Comparison of ENCODE assay signal across 8 mouse cellular contexts in genomic region chr12:51708941-51709686, GRCm38 (mm10). TPM values are rescaled to one million over a fixed set of nuclear protein-coding genes. Genes with fewer than 3 reads are reported as not detected.
DNase-seq lines count a peak whose midpoint lies in the region; ATAC-seq and TF ChIP-seq lines count a peak whose summit lies in the region.

No protein-coding gene starts in this region.

- no peak overlapping the region for H3ac ChIP-seq in myocyte (ENCODE audit: control insufficient read depth, insufficient read length)

- DNase-seq in frontal cortex, postnatal 25 days (ENCODE audit: low spot score in 2 of 2) = peak; percentile 49 to 62
- peak; percentile 82 to 83 for DNase-seq in layer of hippocampus, adult 8-10 months (ENCODE audit: low spot score in 2 of 2)
- no peak for DNase-seq in cerebellum, adult 8-10 months

- peaks cover 10% of the 10 kb centered on the region for H3K4me1 ChIP-seq in liver, embryonic 16.5 days (ENCODE audit: control insufficient read depth, low read depth, low read length)
- H3K4me1 ChIP-seq in liver, embryonic 12.5 days = peaks cover 27% of the 10 kb centered on the region
- no peaks in the 10 kb centered on the region for H3K4me1 ChIP-seq in intestine, postnatal 0 days (replicated peaks; ENCODE audit: control insufficient read depth, insufficient read depth, low read length)

- H3K4me3 ChIP-seq in liver, embryonic 16.5 days (ENCODE audit: low read depth, low read length) = no peak overlapping the region
- no peak overlapping the region for H3K4me3 ChIP-seq in liver, embryonic 12.5 days
- H3K4me3 ChIP-seq in myocyte = no peak overlapping the region
- no peak overlapping the region for H3K4me3 ChIP-seq in intestine, postnatal 0 days (ENCODE audit: low read depth, low read length)

- H3K9me3 ChIP-seq in liver, embryonic 16.5 days (replicated peaks; ENCODE audit: control insufficient read depth, low read length) = no peaks in the 10 kb centered on the region
- H3K9me3 ChIP-seq in liver, embryonic 12.5 days (replicated peaks) = no peaks in the 10 kb centered on the region
- H3K9me3 ChIP-seq in intestine, postnatal 0 days (ENCODE audit: control insufficient read depth) = no peaks in the 10 kb centered on the region

- H3K79me2 ChIP-seq in myocyte (ENCODE audit: control insufficient read depth, insufficient read depth) = no peaks in the 10 kb centered on the region

- no peak for TF ChIP-seq CTCF in intestine, postnatal 0 days (IDR thresholded peaks at IDR 0.05; ENCODE audit: low read depth)

- ATAC-seq in liver, embryonic 16.5 days (ENCODE audit: low read depth) = peak; percentile 24; the same call in 1 of the 2 replicates
- no peak for ATAC-seq in liver, embryonic 12.5 days
- no peak for ATAC-seq in inflammation-experienced regulatory T-cells, adult 6 months
- no peak for ATAC-seq in intestine, postnatal 0 days

- peak; percentile 16 for TF ChIP-seq POLR2A in myocyte (IDR thresholded peaks at IDR 0.05; ENCODE audit: insufficient read length, low read depth)

- H3K27ac ChIP-seq in liver, embryonic 16.5 days (ENCODE audit: low read length) = no peak overlapping the region
- no peak overlapping the region for H3K27ac ChIP-seq in liver, embryonic 12.5 days
- no peak overlapping the region for H3K27ac ChIP-seq in intestine, postnatal 0 days (ENCODE audit: low read depth, low read length)

- no peak overlapping the region for H3K4me2 ChIP-seq in liver, embryonic 16.5 days (ENCODE audit: low read depth, low read length)
- no peak overlapping the region for H3K4me2 ChIP-seq in liver, embryonic 12.5 days
- H3K4me2 ChIP-seq in myocyte (ENCODE audit: low read depth) = peak overlapping the region; percentile 67
- no peak overlapping the region for H3K4me2 ChIP-seq in intestine, postnatal 0 days (replicated peaks; ENCODE audit: low read depth)

- no peaks in the 10 kb centered on the region for H3K27me3 ChIP-seq in liver, embryonic 16.5 days (ENCODE audit: control insufficient read depth, insufficient read depth, low read depth, low read length)
- H3K27me3 ChIP-seq in liver, embryonic 12.5 days (replicated peaks) = no peaks in the 10 kb centered on the region
- no peaks in the 10 kb centered on the region for H3K27me3 ChIP-seq in myocyte (ENCODE audit: control insufficient read depth, insufficient read depth, insufficient read length)
- no peaks in the 10 kb centered on the region for H3K27me3 ChIP-seq in intestine, postnatal 0 days (replicated peaks; ENCODE audit: control insufficient read depth, insufficient read depth, low read length)

- H3K36me3 ChIP-seq in liver, embryonic 16.5 days (ENCODE audit: control insufficient read depth, insufficient read depth) = no peaks in the 10 kb centered on the region
- no peaks in the 10 kb centered on the region for H3K36me3 ChIP-seq in liver, embryonic 12.5 days
- no peaks in the 10 kb centered on the region for H3K36me3 ChIP-seq in myocyte (ENCODE audit: control insufficient read depth, insufficient read depth)
- H3K36me3 ChIP-seq in intestine, postnatal 0 days (ENCODE audit: control insufficient read depth, insufficient read depth) = no peaks in the 10 kb centered on the region

- 67% methylated on average over 14 of the region's 14 CpGs for WGBS in liver, embryonic 16.5 days (ENCODE audit: insufficient replicate concordance)
- 64% methylated on average over 14 of the region's 14 CpGs for WGBS in liver, embryonic 12.5 days (ENCODE audit: insufficient replicate concordance)
- WGBS in intestine, postnatal 0 days = 69% methylated on average over 14 of the region's 14 CpGs

- no peak overlapping the region for H3K9ac ChIP-seq in liver, embryonic 16.5 days (ENCODE audit: low read depth, low read length)
- H3K9ac ChIP-seq in liver, embryonic 12.5 days = no peak overlapping the region
- H3K9ac ChIP-seq in intestine, postnatal 0 days (ENCODE audit: low read depth, low read length) = no peak overlapping the region

TF ChIP-seq in myocyte, 11 proteins besides CTCF, POLR2A, EP300 and RAD21:
- TF ChIP-seq USF1 (IDR thresholded peaks at IDR 0.05; ENCODE audit: low read depth) (no peak), CEBPB (IDR thresholded peaks at IDR 0.05; ENCODE audit: insufficient read depth, poor library complexity, severe bottlenecking) (no peak), REST (IDR thresholded peaks at IDR 0.05; ENCODE audit: insufficient read depth, insufficient read length) (no peak), TCF12 (IDR thresholded peaks at IDR 0.05; ENCODE audit: insufficient read depth, poor library complexity, severe bottlenecking) (peak; percentile 83), SRF (IDR thresholded peaks at IDR 0.05; ENCODE audit: control insufficient read depth, insufficient read length, low read depth) (no peak), TCF3 (IDR thresholded peaks at IDR 0.05; ENCODE audit: insufficient read length, low read depth) (peak; percentile 62), MYOD1 (IDR thresholded peaks at IDR 0.05; ENCODE audit: control insufficient read depth in 1 of 3, insufficient read length in 2 of 3, low read depth in 2 of 3) (peak; percentile 54 to 96 (median 95)), MYOG (IDR thresholded peaks at IDR 0.05; ENCODE audit: control insufficient read depth in 1 of 3, insufficient read depth in 1 of 3, insufficient read length in 2 of 3, low read depth in 2 of 3) (peak; percentile 61 to 94 (median 72))
TF ChIP-seq in myocyte: peak in this region for 4.

RNA-seq across cellular contexts. Expression of gene Strn3, which starts 17.4 kb away (rescaled TPM):
- 11.3 and 11.8 TPM in 2 replicates for polyA plus RNA-seq in liver, embryonic 16.5 days (2015; fragmentation: Nextera tagmentation; extraction: Ambion mirVana)
- polyA plus RNA-seq in liver, embryonic 12.5 days (2016; fragmentation: Nextera tagmentation; extraction: Ambion mirVana) = 27.3 and 28.3 TPM in 2 replicates
- 10 to 100 TPM; 80.3 to 93.2 (median 92.0) TPM for total RNA-seq in layer of hippocampus, adult 8-10 months (2022)
- polyA plus RNA-seq in myocyte (2012; fragmentation: generic; extraction: Trizol) = 31.3 TPM
- polyA plus RNA-seq in inflammation-experienced regulatory T-cells, adult 6 months (2017; shearing (Covaris generic)) = 10 to 100 TPM; 16.4 to 28.4 (median 27.7) TPM
- polyA plus RNA-seq in intestine, postnatal 0 days (2015; fragmentation: Nextera tagmentation; extraction: Ambion mirVana) = 22.2 and 22.9 TPM in 2 replicates

RNA-seq across cellular contexts. Expression of gene Ap4s1, which starts 18.3 kb away (rescaled TPM):
- polyA plus RNA-seq in liver, embryonic 16.5 days (2015; fragmentation: Nextera tagmentation; extraction: Ambion mirVana) = 10.7 and 11.1 TPM in 2 replicates
- 17.2 and 17.7 TPM in 2 replicates for polyA plus RNA-seq in liver, embryonic 12.5 days (2016; fragmentation: Nextera tagmentation; extraction: Ambion mirVana)
- 10 to 100 TPM; 45.5 to 50.6 (median 49.5) TPM for total RNA-seq in layer of hippocampus, adult 8-10 months (2022)
- 12.4 TPM for polyA plus RNA-seq in myocyte (2012; fragmentation: generic; extraction: Trizol)
- polyA plus RNA-seq in inflammation-experienced regulatory T-cells, adult 6 months (2017; shearing (Covaris generic)) = 10 to 100 TPM; 14.2 to 16.3 (median 16.2) TPM
- 24.0 and 25.7 TPM in 2 replicates for polyA plus RNA-seq in intestine, postnatal 0 days (2015; fragmentation: Nextera tagmentation; extraction: Ambion mirVana)
